Mouse (Mus musculus) spleen, postnatal 10 days (tissue): ENCODE data around the gene Kif26b.

ENCODE experiments used
- DNase-seq, 2 experiments: peaks; one replicate each; pipeline ENCODE4 v3.0.0; 2021 to 2022; ENCODE audit warnings: low spot score in 2 of 2

The Kif26b gene

DNA sequence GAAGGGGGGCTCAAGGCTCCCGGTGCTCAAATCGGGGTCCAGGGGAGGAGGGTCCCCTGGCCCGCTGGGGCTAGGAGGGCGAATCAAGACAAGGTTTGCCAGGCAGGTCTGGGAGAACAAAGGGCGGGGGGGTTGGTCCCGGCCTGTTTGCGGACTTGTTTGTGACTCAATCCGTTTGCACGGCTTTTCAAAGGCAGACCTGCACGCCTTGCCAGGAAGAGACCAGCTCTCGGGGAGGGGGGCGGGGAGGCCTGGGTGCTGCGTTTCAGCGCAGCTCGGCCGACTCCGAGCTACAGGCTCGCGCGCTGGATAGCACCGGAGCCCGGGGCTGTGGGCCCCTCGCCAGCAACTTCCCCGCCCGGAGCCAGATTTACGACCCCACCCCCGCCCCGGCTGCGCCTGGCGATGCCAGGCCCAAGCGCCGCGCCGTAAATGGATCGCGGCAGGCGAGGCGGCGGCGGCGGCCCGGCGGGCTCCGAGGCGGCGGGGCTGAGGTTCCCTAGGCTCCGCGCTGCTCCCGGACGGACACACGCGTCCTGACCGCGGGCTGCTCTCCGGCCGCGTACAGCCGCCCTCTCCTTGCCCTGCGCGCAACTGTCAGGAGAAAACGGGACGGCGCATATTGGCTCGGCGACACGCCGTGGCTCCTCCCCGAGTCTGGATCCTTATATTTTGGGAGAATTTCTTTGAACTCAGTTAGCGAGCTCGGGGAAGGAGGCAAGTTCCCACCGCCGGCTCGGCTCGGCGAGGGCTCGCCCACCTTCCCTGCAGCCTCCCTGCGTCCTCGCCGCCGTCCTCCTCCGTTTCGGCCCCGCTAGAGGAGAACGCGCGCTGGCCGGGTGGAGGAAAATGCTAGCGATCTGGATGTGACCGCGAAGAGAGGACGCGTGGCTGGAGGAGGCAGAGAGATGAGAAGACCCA lies at the start of gene Kif26b:
Kif26b (plus strand) TSS at position 695 of the 921 bp plus-strand sequence.
- DNase-seq, result peak; percentile 6 to 23

GRCm38 (mm10) chr1:178483854-178484253 lies 45.1 kb upstream of the Kif26b start:
- no peak for DNase-seq

DNA sequence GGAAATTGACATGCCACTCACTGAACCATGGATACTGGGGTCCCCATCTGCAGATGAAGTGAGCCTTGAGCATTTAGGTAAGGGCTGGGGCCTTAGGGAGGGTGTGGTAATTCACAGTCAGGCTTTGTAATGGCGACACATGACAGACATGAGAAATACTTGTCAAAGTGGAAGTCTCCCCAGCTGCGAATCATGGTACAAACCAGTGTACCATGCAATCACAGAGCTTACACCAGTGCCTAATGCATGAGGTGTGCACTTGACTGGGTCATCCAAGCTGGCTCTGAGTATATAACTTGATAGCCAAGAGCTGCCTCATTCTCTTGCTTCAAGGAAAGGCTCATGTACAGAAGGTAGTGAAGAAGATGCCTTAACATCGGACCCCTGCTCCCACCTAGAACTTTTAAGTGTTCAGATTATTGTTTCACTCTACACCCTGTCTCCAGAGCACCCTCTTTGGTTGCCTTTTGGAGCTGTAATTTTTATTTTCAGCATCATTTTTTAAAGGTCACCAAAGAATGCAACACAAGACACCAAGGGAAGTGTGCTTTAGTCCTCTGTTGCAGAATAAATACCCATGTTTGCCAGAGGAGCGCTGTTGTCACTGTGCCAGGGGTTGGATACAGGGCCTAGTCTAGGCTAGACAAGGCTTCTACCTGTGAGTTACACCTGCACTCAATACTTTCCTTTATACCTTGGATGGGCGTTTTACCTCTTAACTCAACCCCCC lies 43.6 kb upstream of the Kif26b start:
- DNase-seq, result no peak

- no peak for DNase-seq
These were observed 43.1 kb upstream of the Kif26b start for GRCm38 (mm10) chr1:178485868-178486220.

DNA sequence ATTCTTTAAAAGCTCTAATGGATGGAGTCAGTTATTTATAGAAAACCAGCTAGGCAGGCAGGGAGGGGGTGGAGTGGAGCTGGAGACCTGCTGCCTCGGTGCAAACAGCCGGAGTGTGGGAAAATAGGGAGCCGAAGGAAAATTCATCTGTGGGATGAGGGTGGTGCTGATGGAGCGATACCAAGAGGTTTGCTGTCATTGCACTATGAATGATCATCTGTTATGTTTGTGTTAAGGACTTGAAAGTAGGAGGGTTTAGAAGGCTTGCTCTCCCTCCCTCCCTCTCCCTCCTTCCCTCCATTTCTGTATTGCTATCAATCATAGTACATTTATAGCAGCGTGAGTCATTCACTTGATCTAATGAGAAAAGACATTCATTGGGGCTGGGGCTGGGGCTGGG lies 42.1 kb upstream of the Kif26b start:
- no peak for DNase-seq

GRCm38 (mm10) chr1:178489127-178489526 lies 39.8 kb upstream of the Kif26b start:
- DNase-seq, result no peak

- no peak for DNase-seq
These were observed 37.2 kb upstream of the Kif26b start for GRCm38 (mm10) chr1:178491733-178492132.

DNA sequence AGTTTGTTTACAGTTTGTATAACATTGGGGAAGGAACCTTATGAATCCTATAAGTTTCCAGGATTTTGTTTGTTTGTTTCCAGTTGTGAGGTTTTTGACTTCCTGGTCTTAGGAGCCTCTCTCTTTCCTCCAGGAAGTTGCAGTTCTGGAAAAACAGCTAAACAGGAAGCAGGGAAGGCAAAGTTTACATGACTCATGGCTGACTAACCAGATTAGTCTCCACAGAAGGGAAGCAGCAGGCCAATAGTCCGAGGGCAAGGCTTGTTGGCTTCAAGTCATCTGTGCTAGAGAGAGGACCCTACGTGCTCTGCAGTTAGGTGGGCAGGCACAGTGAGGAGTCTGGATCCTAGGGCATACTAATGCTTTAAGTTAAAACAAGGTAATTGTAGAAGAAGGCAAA lies 36.4 kb upstream of the Kif26b start:
- no peak for DNase-seq

- no peak for DNase-seq
These were observed 32.7 kb upstream of the Kif26b start for GRCm38 (mm10) chr1:178496186-178496585.

- DNase-seq, result peak; percentile 27 to 71
These were observed 32.1 kb upstream of the Kif26b start for GRCm38 (mm10) chr1:178496841-178497240.

DNA sequence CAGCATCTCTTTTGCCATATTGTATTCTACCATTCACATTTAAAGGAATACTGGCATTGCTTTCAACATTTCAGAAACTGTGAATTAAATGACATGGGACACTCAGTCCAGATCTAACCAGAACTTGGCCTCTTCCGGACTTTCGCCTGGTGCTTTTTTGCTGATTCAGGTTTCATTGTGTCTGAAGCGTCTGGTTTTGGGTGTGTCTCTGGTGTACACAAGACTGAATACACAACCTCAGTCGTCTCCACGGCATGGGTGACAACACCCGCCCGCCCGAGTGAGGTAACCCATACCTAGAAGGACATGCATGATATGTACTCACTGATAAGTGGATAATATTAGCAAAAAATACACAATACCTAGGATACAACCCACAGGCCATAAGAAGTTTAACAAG lies 22.0 kb upstream of the Kif26b start:
- DNase-seq, result no peak

DNA sequence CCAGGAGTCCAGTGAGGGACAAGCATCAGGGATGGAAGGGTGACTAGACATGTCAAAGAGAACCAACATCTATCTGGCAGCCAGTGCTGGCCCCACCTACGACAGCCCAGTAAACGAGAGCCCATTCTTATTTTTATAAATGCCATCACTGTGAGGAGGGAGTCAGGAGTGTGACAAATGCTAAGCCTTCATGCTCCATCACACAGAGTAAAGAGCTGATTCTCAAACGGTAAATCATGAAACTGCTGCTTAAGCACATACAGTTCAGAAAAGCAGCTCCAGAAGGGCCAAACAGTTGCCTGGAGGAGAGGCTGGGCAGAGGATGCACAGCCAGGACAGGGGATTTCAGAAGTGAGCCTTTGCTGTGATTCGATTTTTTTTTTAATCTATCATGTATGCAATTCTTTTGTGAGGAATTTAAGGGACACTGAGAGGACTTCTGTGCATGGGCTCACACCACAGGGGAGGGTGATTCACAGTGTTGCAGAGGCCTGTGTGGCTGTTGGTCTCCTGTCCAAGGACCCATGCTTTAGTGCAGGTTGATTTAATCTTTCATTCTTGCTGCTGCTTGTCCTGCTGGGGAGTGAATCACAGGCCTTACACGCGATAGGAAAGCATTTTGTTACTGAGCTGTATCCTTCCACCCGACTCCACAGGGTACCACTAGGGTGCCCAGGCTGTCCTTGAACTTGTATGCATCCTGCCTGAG lies 16.4 kb upstream of the Kif26b start:
- no peak for DNase-seq

GRCm38 (mm10) chr1:178513954-178514353 lies 15.0 kb upstream of the Kif26b start:
- no peak for DNase-seq

GRCm38 (mm10) chr1:178515839-178516238 lies 13.1 kb upstream of the Kif26b start:
- DNase-seq, result no peak

GRCm38 (mm10) chr1:178522389-178522788 lies 6.5 kb upstream of the Kif26b start:
- no peak for DNase-seq

DNA sequence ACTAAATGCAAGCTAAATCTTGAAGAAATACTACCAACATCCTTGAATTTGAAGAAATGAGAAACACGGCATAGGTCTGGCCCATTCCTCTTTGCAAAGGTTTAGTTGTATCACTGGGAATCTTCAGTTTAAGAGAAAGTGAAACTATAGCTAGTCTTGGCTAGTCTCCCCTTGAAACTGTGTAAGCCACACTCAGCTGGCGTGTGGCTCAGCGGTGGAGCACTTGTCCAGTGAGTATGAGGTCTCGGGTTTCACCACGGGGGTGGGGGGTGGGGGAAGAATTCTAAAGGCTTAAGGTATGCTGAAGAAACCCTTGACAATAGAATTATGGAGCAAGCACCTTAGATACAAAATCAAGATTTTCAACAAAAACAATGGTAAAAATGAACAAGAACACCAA lies 5.8 kb upstream of the Kif26b start:
- no peak for DNase-seq

GRCm38 (mm10) chr1:178527185-178527546 lies 1.8 kb upstream of the Kif26b start:
- DNase-seq, result peak; percentile 49 to 70

- DNase-seq, result peak; percentile 5 to 28
These were observed 1.2 kb upstream of the Kif26b start for GRCm38 (mm10) chr1:178527547-178528361.

GRCm38 (mm10) chr1:178529512-178530300 lies 781 bp downstream of the Kif26b start:
- DNase-seq, result no peak

DNA sequence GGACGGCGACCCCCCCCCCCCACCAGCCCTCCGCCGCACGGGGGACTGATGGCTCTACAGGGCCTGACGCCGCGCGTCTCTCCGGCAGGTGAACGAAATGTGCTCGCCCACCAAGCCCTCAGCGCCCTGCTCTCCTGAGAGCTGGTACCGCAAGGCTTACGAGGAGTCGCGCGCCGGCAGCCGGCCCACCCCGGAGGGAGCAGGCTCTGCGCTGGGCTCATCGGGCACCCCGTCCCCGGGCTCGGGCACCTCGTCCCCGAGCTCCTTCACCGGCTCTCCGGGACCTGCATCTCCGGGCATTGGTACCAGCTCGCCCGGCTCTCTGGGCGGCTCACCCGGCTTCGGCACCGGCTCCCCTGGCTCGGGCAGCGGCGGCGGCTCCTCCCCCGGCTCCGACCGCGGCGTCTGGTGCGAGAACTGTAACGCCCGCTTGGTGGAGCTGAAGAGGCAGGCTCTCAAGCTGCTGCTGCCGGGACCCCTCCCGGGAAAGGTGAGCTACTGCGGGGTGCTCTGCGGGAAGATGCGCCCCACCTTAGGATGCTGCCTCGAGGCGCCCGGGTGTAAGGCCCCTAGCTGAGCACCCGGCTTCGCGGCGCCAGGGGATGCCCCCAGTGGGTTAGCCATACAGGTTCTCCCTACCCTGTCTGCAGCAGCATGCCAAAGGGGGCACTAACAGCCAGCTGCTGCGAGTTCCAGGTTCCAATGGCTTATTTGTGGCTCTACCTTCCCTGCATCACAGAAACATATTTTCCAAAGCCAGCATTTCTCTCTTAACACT lies 1.6 kb downstream of the Kif26b start:
- DNase-seq, result peak; percentile 27 to 62
